Comparison of ENCODE assay signal across 8 mouse cellular contexts in the genomic region with DNA sequence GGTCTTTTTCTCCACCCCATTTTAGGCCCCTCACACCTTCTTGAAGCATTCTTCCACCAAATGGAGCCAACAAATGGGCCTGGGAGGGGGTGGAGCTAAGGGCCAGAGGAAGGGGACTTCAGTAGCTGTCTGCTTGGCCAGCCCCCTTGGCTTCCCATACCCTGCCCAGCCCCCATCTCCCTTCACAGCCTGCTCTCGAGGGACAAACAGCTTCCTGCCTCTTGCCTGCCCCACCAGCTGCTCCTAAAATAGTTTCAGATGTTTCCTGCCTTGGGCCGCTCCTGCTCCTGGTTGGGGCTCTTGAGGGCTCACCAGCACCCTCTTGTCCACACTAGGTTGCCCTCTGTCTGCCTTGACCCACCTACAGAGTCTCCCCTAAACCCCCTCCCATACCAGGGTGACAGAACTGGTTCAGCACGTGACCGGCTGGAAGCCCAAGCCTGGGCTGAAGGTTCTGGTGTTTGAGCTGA. TPM values are rescaled to one million over a fixed set of nuclear protein-coding genes. Genes with fewer than 3 reads are reported as not detected.
DNase-seq lines count a peak whose midpoint lies in the region; ATAC-seq and TF ChIP-seq lines count a peak whose summit lies in the region.

No protein-coding gene starts in this region.

- peaks cover 13% of the 10 kb centered on the region for H3K4me1 ChIP-seq in embryonic facial prominence, embryonic 11.5 days (ENCODE audit: control insufficient read depth, insufficient read depth, low read length)
- H3K4me1 ChIP-seq in heart, embryonic 12.5 days (replicated peaks), result peaks cover 57% of the 10 kb centered on the region
- H3K4me1 ChIP-seq in liver, embryonic 14.5 days (replicated peaks; ENCODE audit: control insufficient read depth in 2 of 2, insufficient read depth in 2 of 2, low read length in 1 of 2), result peaks cover 54 to 61% of the 10 kb centered on the region in 2 experiments
- peaks cover 40% of the 10 kb centered on the region for H3K4me1 ChIP-seq in neural tube, embryonic 12.5 days

- H3K9ac ChIP-seq in embryonic facial prominence, embryonic 11.5 days (replicated peaks; ENCODE audit: low read length), result peak overlapping the region; percentile 64
- H3K9ac ChIP-seq in heart, embryonic 12.5 days, result peak overlapping the region; percentile 84
- H3K9ac ChIP-seq in liver, embryonic 14.5 days (replicated peaks), result peak overlapping the region; percentile 86
- H3K9ac ChIP-seq in neural tube, embryonic 12.5 days, result 0 out of 2 replicates have a peak overlapping the region, but pooled peaks have one; percentile 29

- H3K27ac ChIP-seq in embryonic facial prominence, embryonic 11.5 days (replicated peaks; ENCODE audit: low read depth, low read length), result peak overlapping the region; percentile 100
- H3K27ac ChIP-seq in heart, embryonic 12.5 days (ENCODE audit: poor library complexity, severe bottlenecking), result peak overlapping the region; percentile 100
- peak overlapping the region; percentile 96 for H3K27ac ChIP-seq in liver, embryonic 14.5 days
- peak overlapping the region; percentile 69 for H3K27ac ChIP-seq in neural tube, embryonic 12.5 days

- WGBS in embryonic facial prominence, embryonic 11.5 days, result 10% methylated on average over 4 of the region's 4 CpGs
- 5% methylated on average over 4 of the region's 4 CpGs for WGBS in heart, embryonic 12.5 days
- 8% methylated on average over 4 of the region's 4 CpGs for WGBS in liver, embryonic 14.5 days (ENCODE audit: insufficient replicate concordance)
- 44% methylated on average over 4 of the region's 4 CpGs for WGBS in neural tube, embryonic 12.5 days

- no peak for TF ChIP-seq EP300 in liver, embryonic 14.5 days (IDR thresholded peaks at IDR 0.05; ENCODE audit: low read depth)

- peak; percentile 64 for ATAC-seq in embryonic facial prominence, embryonic 11.5 days (replicated peaks; ENCODE audit: insufficient number of reproducible peaks, low FRiP score, low TSS enrichment, low read depth)
- peak; percentile 62 for ATAC-seq in heart, embryonic 12.5 days (ENCODE audit: insufficient number of reproducible peaks, low FRiP score)
- ATAC-seq in liver, embryonic 14.5 days (ENCODE audit: insufficient read depth), result no peak
- no peak for ATAC-seq in neural tube, embryonic 12.5 days (ENCODE audit: low FRiP score, low read depth)

- no peaks in the 10 kb centered on the region for H3K36me3 ChIP-seq in embryonic facial prominence, embryonic 11.5 days (replicated peaks; ENCODE audit: control insufficient read depth, insufficient read depth, low read depth, low read length)
- peaks cover 25% of the 10 kb centered on the region for H3K36me3 ChIP-seq in heart, embryonic 12.5 days
- peaks cover 58% of the 10 kb centered on the region for H3K36me3 ChIP-seq in liver, embryonic 14.5 days (replicated peaks; ENCODE audit: control insufficient read depth, insufficient read depth, low read depth)
- no peaks in the 10 kb centered on the region for H3K36me3 ChIP-seq in neural tube, embryonic 12.5 days

- no peaks in the 10 kb centered on the region for H3K9me3 ChIP-seq in embryonic facial prominence, embryonic 11.5 days (replicated peaks; ENCODE audit: control insufficient read depth, low read length)
- no peaks in the 10 kb centered on the region for H3K9me3 ChIP-seq in heart, embryonic 12.5 days (replicated peaks)
- H3K9me3 ChIP-seq in liver, embryonic 14.5 days (ENCODE audit: control insufficient read depth, low read length), result no peaks in the 10 kb centered on the region
- H3K9me3 ChIP-seq in neural tube, embryonic 12.5 days, result no peaks in the 10 kb centered on the region

- DNase-seq in layer of hippocampus, adult 11-12 months (ENCODE audit: low spot score), result peak; percentile 72
- DNase-seq in layer of hippocampus, adult 9-10 months (ENCODE audit: low spot score), result no peak
- peak; percentile 95 for DNase-seq in embryonic facial prominence, embryonic 11.5 days (ENCODE audit: low spot score)
- DNase-seq in kidney, adult 9 months, result peak; percentile 88
- no peak for DNase-seq in liver, embryonic 14.5 days (ENCODE audit: low read depth in 3 of 3, low spot score in 3 of 3)
- DNase-seq in thymus, postnatal 0 days (ENCODE audit: low spot score), result peak; percentile 50

- no peak for TF ChIP-seq CTCF in liver, embryonic 14.5 days (IDR thresholded peaks at IDR 0.05; ENCODE audit: low read depth)

- peak overlapping the region; percentile 76 for H3K4me2 ChIP-seq in embryonic facial prominence, embryonic 11.5 days (ENCODE audit: low read depth, low read length)
- peak overlapping the region; percentile 78 for H3K4me2 ChIP-seq in heart, embryonic 12.5 days
- H3K4me2 ChIP-seq in liver, embryonic 14.5 days (ENCODE audit: low read depth), result peak overlapping the region; percentile 92
- peak overlapping the region; percentile 88 for H3K4me2 ChIP-seq in neural tube, embryonic 12.5 days (replicated peaks)

- peak overlapping the region; percentile 73 for H3K4me3 ChIP-seq in embryonic facial prominence, embryonic 11.5 days (ENCODE audit: low read depth, low read length)
- H3K4me3 ChIP-seq in heart, embryonic 12.5 days, result peak overlapping the region; percentile 78
- H3K4me3 ChIP-seq in liver, embryonic 14.5 days (ENCODE audit: insufficient read depth in 1 of 2, low read depth in 2 of 2, low read length in 2 of 2), result peak overlapping the region; percentile 84 to 86
- H3K4me3 ChIP-seq in neural tube, embryonic 12.5 days, result peak overlapping the region; percentile 62

- H3K27me3 ChIP-seq in embryonic facial prominence, embryonic 11.5 days (ENCODE audit: control insufficient read depth, insufficient read depth, low read length), result no peaks in the 10 kb centered on the region
- H3K27me3 ChIP-seq in heart, embryonic 12.5 days (replicated peaks), result no peaks in the 10 kb centered on the region
- H3K27me3 ChIP-seq in liver, embryonic 14.5 days (ENCODE audit: control insufficient read depth, insufficient read depth, low read length), result no peaks in the 10 kb centered on the region; the same call in 1 of the 2 replicates
- H3K27me3 ChIP-seq in neural tube, embryonic 12.5 days (replicated peaks), result peaks cover 24% of the 10 kb centered on the region

RNA-seq across cellular contexts. Expression of a gene that starts 0.6 kb away (rescaled TPM):
- 4.0 and 4.5 TPM in 2 replicates for polyA plus RNA-seq in embryonic facial prominence, embryonic 11.5 days (2014; fragmentation: Nextera tagmentation; extraction: Ambion mirVana)
- polyA plus RNA-seq in heart, embryonic 12.5 days (2016; fragmentation: Nextera tagmentation; extraction: Ambion mirVana), result 4.4 and 5.2 TPM in 2 replicates
- polyA plus RNA-seq in liver, embryonic 14.5 days (2012; rRNA removed), result 0.53 and 0.64 TPM in 2 replicates
- polyA plus RNA-seq in liver, embryonic 14.5 days (2014; fragmentation: Nextera tagmentation; extraction: Ambion mirVana), result 0.06 and 0.34 TPM in 2 replicates
- 2.0 and 2.2 TPM in 2 replicates for polyA plus RNA-seq in neural tube, embryonic 12.5 days (2016; fragmentation: Nextera tagmentation; extraction: Ambion mirVana)
- 0.26 and 0.27 TPM in 2 replicates for polyA plus RNA-seq in thymus, postnatal 0 days (2015; fragmentation: Nextera tagmentation; extraction: Ambion mirVana)

RNA-seq across cellular contexts. Expression of a gene that starts 2.2 kb away (rescaled TPM):
- 101 and 108 TPM in 2 replicates for polyA plus RNA-seq in embryonic facial prominence, embryonic 11.5 days (2014; fragmentation: Nextera tagmentation; extraction: Ambion mirVana)
- 41.9 and 43.9 TPM in 2 replicates for polyA plus RNA-seq in heart, embryonic 12.5 days (2016; fragmentation: Nextera tagmentation; extraction: Ambion mirVana)
- polyA plus RNA-seq in liver, embryonic 14.5 days (2012; rRNA removed), result 23.8 and 33.0 TPM in 2 replicates
- polyA plus RNA-seq in liver, embryonic 14.5 days (2014; fragmentation: Nextera tagmentation; extraction: Ambion mirVana), result 51.6 and 57.3 TPM in 2 replicates
- 39.2 and 42.3 TPM in 2 replicates for polyA plus RNA-seq in neural tube, embryonic 12.5 days (2016; fragmentation: Nextera tagmentation; extraction: Ambion mirVana)
- polyA plus RNA-seq in thymus, postnatal 0 days (2015; fragmentation: Nextera tagmentation; extraction: Ambion mirVana), result 31.6 and 33.8 TPM in 2 replicates

RNA-seq across cellular contexts. Expression of a gene that starts 8.2 kb away (rescaled TPM):
- polyA plus RNA-seq in embryonic facial prominence, embryonic 11.5 days (2014; fragmentation: Nextera tagmentation; extraction: Ambion mirVana), result 12.2 and 13.2 TPM in 2 replicates
- 42.9 and 45.7 TPM in 2 replicates for polyA plus RNA-seq in heart, embryonic 12.5 days (2016; fragmentation: Nextera tagmentation; extraction: Ambion mirVana)
- polyA plus RNA-seq in liver, embryonic 14.5 days (2012; rRNA removed), result 69.4 and 83.3 TPM in 2 replicates
- polyA plus RNA-seq in liver, embryonic 14.5 days (2014; fragmentation: Nextera tagmentation; extraction: Ambion mirVana), result 49.1 and 54.2 TPM in 2 replicates
- 11.7 and 12.2 TPM in 2 replicates for polyA plus RNA-seq in neural tube, embryonic 12.5 days (2016; fragmentation: Nextera tagmentation; extraction: Ambion mirVana)
- polyA plus RNA-seq in thymus, postnatal 0 days (2015; fragmentation: Nextera tagmentation; extraction: Ambion mirVana), result 54.9 and 63.2 TPM in 2 replicates

RNA-seq across cellular contexts. Expression of a gene that starts 8.8 kb away (rescaled TPM):
- polyA plus RNA-seq in embryonic facial prominence, embryonic 11.5 days (2014; fragmentation: Nextera tagmentation; extraction: Ambion mirVana), result 7.6 and 10.2 TPM in 2 replicates
- polyA plus RNA-seq in heart, embryonic 12.5 days (2016; fragmentation: Nextera tagmentation; extraction: Ambion mirVana), result 6.8 and 11.4 TPM in 2 replicates
- 2.7 and 3.5 TPM in 2 replicates for polyA plus RNA-seq in liver, embryonic 14.5 days (2012; rRNA removed)
- polyA plus RNA-seq in liver, embryonic 14.5 days (2014; fragmentation: Nextera tagmentation; extraction: Ambion mirVana), result 0.38 and 1.1 TPM in 2 replicates
- 5.0 and 7.2 TPM in 2 replicates for polyA plus RNA-seq in neural tube, embryonic 12.5 days (2016; fragmentation: Nextera tagmentation; extraction: Ambion mirVana)
- polyA plus RNA-seq in thymus, postnatal 0 days (2015; fragmentation: Nextera tagmentation; extraction: Ambion mirVana), result 0.90 and 0.95 TPM in 2 replicates

RNA-seq across cellular contexts. Expression of a gene that starts 12.7 kb away (rescaled TPM):
- polyA plus RNA-seq in embryonic facial prominence, embryonic 11.5 days (2014; fragmentation: Nextera tagmentation; extraction: Ambion mirVana), result 0.14 and 0.59 TPM in 2 replicates
- 1.5 TPM in 2 replicates for polyA plus RNA-seq in heart, embryonic 12.5 days (2016; fragmentation: Nextera tagmentation; extraction: Ambion mirVana)
- polyA plus RNA-seq in liver, embryonic 14.5 days (2012; rRNA removed), result 0.47 and 0.95 TPM in 2 replicates
- polyA plus RNA-seq in liver, embryonic 14.5 days (2014; fragmentation: Nextera tagmentation; extraction: Ambion mirVana), result not detected in 2 replicates
- 0.89 and 1.5 TPM in 2 replicates for polyA plus RNA-seq in neural tube, embryonic 12.5 days (2016; fragmentation: Nextera tagmentation; extraction: Ambion mirVana)
- polyA plus RNA-seq in thymus, postnatal 0 days (2015; fragmentation: Nextera tagmentation; extraction: Ambion mirVana), result 0.28 TPM in 1 of 2 replicates, not detected in the other

Comparison
In these comparisons a context has a peak if more than half of its experiments do, and no peak if none do; other contexts are left out.
1. DNase-seq: peak in layer of hippocampus, adult 11-12 months (single experiment), embryonic facial prominence, embryonic 11.5 days (single experiment), kidney, adult 9 months (single experiment) and thymus, postnatal 0 days (single experiment); none in layer of hippocampus, adult 9-10 months (single experiment) and liver, embryonic 14.5 days (0 of 3).
2. ATAC-seq: peak in embryonic facial prominence, embryonic 11.5 days (single experiment) and heart, embryonic 12.5 days (single experiment); none in liver, embryonic 14.5 days (single experiment) and neural tube, embryonic 12.5 days (single experiment).
3. H3K9ac ChIP-seq: peak in every context shown above with its lines; median percentile 86 in liver, embryonic 14.5 days; 84 in heart, embryonic 12.5 days; 64 in embryonic facial prominence, embryonic 11.5 days; 29 in neural tube, embryonic 12.5 days.
4. Peak in every context shown above with its lines, with median percentiles within 50 percentile points of each other: H3K27ac ChIP-seq, H3K4me2 ChIP-seq and H3K4me3 ChIP-seq.